Mouse (Mus musculus) ES-E14 (cell line): ENCODE data around the gene Myh3. TPM values are rescaled to one million over a fixed set of nuclear protein-coding genes. Genes with fewer than 3 reads are reported as not detected.

ENCODE experiments used
- DNase-seq: peaks from one replicate; pipeline ENCODE4 v3.0.0-alpha.2; 2013; ENCODE audit warnings: low read depth, low spot score
- H3K27ac ChIP-seq: 2 replicates; pipeline ENCODE4 v1.5.1; 2012; ENCODE audit warnings: low read depth, mild to moderate bottlenecking, low read length, moderate library complexity, mixed read lengths; ENCODE audit not compliant: poor library complexity, insufficient read depth, severe bottlenecking
- H3K36me3 ChIP-seq: 2 replicates; pipeline ENCODE4 v1.6.1; 2012; ENCODE audit warnings: mild to moderate bottlenecking, low read length, moderate library complexity, mixed read lengths; ENCODE audit not compliant: control insufficient read depth, poor library complexity, insufficient read depth, severe bottlenecking
- H3K4me1 ChIP-seq, 2 experiments: fragments of 150-350 bp in 1 of 2; sonication (generic) in 1 of 2; 2 replicates each; pipeline ENCODE4 v1.6.1; 2012; ENCODE audit warnings: low read length in 2 of 2, mild to moderate bottlenecking in 1 of 2, mixed read lengths in 1 of 2; ENCODE audit not compliant: control insufficient read depth in 2 of 2, insufficient read depth in 2 of 2, poor library complexity in 1 of 2
- H3K4me3 ChIP-seq, 2 experiments: fragments of 150-350 bp in 1 of 2; sonication (generic) in 1 of 2; 2 replicates each; pipeline ENCODE4 v1.5.1; 2012; ENCODE audit warnings: low read length in 2 of 2, low read depth in 1 of 2, mild to moderate bottlenecking in 1 of 2, mixed read lengths in 1 of 2; ENCODE audit not compliant: insufficient read depth in 1 of 2, poor library complexity in 1 of 2, severe bottlenecking in 1 of 2
- H3K9ac ChIP-seq: 2 replicates; pipeline ENCODE4 v1.6.1; 2012; ENCODE audit warnings: low read depth, mild to moderate bottlenecking, low read length, mixed read lengths; ENCODE audit not compliant: poor library complexity, insufficient read depth, severe bottlenecking
- H3K9me3 ChIP-seq: fragments of 150-350 bp; sonication (generic); 2 replicates; pipeline ENCODE4 v1.6.1; 2012; ENCODE audit warnings: low read depth, mild to moderate bottlenecking, low read length; ENCODE audit not compliant: control insufficient read depth, insufficient read depth
- CHD2 ChIP-seq: IDR thresholded peaks from 2 replicates; pipeline ENCODE4 v1.6.1; 2014; ENCODE audit warnings: mild to moderate bottlenecking, low read depth, low read length, inconsistent platforms
- HCFC1 ChIP-seq: IDR thresholded peaks from 2 replicates; pipeline ENCODE4 v1.6.1; 2012; ENCODE audit warnings: low read length, inconsistent platforms, borderline replicate concordance; ENCODE audit not compliant: insufficient read depth
- MAFK ChIP-seq: IDR thresholded peaks from 2 replicates; pipeline ENCODE4 v1.6.1; 2014; ENCODE audit warnings: mild to moderate bottlenecking, low read depth, low read length, inconsistent platforms; ENCODE audit not compliant: insufficient read depth
- ZC3H11A ChIP-seq: IDR thresholded peaks from 2 replicates; pipeline ENCODE4 v1.6.1; 2012; ENCODE audit warnings: low read depth, mild to moderate bottlenecking, inconsistent platforms, low read length, borderline replicate concordance
- ZNF384 ChIP-seq: IDR thresholded peaks from 2 replicates; pipeline ENCODE4 v1.6.1; 2012; ENCODE audit warnings: low read depth, low read length, inconsistent platforms
- in situ Hi-C, 2 experiments: fragments of 600-800 bp; cut with MboI; formaldehyde crosslinking; loops; one replicate each; pipeline ENCODE4 v1.15.1; 2025; ENCODE audit warnings: low sequenced_read_pairs in 2 of 2, inconsistent platforms in 1 of 2; ENCODE audit not compliant: unreplicated experiment in 2 of 2
- total RNA-seq: library from RNA; depleted of rRNA; stranded (reverse); fragments of 300-350 nt; gene quantifications from 2 replicates; pipeline ENCODE4 v1.2.3, GENCODE M21; 2012

The Myh3 gene
- total RNA-seq, 1 experiment = 1.3 TPM

DNA sequence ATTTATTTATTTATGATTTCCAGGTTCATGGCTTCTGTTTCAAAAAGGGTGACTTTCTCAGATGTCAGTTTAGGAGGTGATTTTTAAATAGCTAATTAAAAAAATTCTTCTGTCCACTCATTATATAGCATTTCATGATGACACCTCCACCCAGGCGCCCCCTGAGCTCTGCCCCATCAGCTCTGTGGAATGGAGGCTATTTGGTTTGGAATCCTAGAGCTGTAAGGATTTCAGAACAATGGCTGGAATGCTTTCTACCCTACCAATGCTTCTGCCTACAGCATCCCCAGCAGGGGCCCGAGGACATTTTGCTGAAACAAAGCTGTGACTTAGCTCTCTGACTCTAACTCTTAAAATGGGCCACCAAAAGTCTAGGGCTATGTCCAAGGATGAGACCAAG lies 55.4 kb downstream of the Myh3 start:
- H3K36me3 ChIP-seq = no peaks in the 10 kb centered on the region
- no peak overlapping the region for H3K9ac ChIP-seq
- no peaks in the 10 kb centered on the region for H3K4me1 ChIP-seq
- H3K4me3 ChIP-seq = no peak overlapping the region
- TF ChIP-seq ZC3H11A (no peak), ZNF384 (no peak), MAFK (no peak), HCFC1 (no peak), CHD2 (no peak)
- DNase-seq = no peak
- no peaks in the 10 kb centered on the region; the same call in 1 of the 2 replicates for H3K9me3 ChIP-seq
- H3K27ac ChIP-seq = no peak overlapping the region
- in situ Hi-C loops = no loop called here

DNA sequence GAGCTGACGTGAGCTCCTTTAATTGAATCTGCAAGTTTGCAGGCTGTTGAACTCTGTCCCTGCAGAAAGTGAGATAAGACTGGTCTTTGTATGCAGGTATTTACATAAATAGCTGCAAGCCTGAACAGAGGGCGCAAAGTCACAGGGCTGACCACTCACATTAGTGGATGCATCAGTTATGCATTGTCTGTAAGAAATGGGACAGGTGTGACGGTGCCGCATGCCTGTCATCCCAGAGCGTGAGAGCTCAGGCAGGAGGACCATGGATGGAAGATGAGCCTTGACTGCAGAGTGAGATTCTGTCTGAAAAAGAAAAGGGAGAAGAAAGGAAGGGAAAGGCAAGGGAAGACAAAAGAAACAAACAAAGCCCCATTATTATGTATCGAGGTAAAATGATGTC lies 56.6 kb downstream of the Myh3 start:
- Histone ChIP-seq H3K4me3 (no peak overlapping the region), H3K9ac (no peak overlapping the region), H3K36me3 (no peaks in the 10 kb centered on the region), H3K9me3 (no peaks in the 10 kb centered on the region; the same call in 1 of the 2 replicates), H3K27ac (no peak overlapping the region), H3K4me1 (no peaks in the 10 kb centered on the region)
- DNase-seq = no peak
- TF ChIP-seq ZC3H11A (no peak), HCFC1 (no peak), ZNF384 (no peak), CHD2 (no peak), MAFK (no peak)
- in situ Hi-C loops = no loop called here

DNA sequence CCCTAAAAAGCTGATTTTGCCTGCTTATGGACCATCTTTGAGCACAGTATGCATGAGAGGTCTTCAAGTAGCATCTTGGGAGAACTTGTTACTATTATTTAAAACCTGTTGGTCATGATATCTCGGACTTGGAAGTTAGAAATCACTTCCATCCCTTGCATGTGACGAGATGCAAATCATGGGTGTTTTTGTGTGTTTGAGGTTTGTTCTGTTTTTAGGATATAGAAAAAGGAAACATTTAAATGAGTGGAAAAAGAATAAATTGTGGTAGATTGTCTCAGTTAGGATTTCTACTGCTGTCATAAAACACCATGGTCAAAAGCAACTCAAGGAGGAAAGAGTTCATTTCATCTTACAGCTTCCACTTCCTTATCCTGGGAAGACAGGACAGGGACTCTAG lies 57.4 kb downstream of the Myh3 start:
- no peak for DNase-seq
- no peak overlapping the region for H3K4me3 ChIP-seq
- no peaks in the 10 kb centered on the region for H3K4me1 ChIP-seq
- H3K9ac ChIP-seq = no peak overlapping the region
- no peaks in the 10 kb centered on the region for H3K36me3 ChIP-seq
- in situ Hi-C loops = no loop called here
- H3K9me3 ChIP-seq = no peaks in the 10 kb centered on the region; the same call in 1 of the 2 replicates
- TF ChIP-seq MAFK (no peak), CHD2 (no peak), ZC3H11A (no peak), HCFC1 (no peak), ZNF384 (no peak)
- no peak overlapping the region for H3K27ac ChIP-seq

DNA sequence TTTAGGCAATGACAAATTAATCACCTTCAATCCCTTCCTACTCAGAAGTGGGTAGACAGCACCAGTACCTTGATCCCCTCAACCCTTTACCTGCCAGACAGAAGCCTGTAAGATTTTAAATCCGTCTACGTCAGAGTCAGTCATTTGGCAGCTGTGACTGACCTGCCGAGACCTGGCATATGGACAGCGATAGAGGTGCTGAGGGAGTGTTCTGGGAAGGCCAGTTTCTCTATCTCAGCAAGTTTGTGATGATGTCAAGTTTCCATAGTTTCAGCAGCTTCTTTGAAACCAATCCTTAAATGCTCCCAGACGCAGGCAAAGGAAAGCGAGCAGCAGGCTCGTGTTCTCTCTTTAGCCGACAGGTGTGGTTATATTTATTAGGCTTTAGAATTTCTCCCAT lies 61.5 kb downstream of the Myh3 start:
- Histone ChIP-seq H3K9me3 (no peaks in the 10 kb centered on the region), H3K4me3 (no peak overlapping the region), H3K27ac (no peak overlapping the region), H3K9ac (no peak overlapping the region), H3K36me3 (no peaks in the 10 kb centered on the region), H3K4me1 (no peaks in the 10 kb centered on the region)
- in situ Hi-C loops = no loop called here
- no peak for DNase-seq
- no peak for TF ChIP-seq ZC3H11A
- no peak for TF ChIP-seq HCFC1
- TF ChIP-seq ZNF384 = no peak
- TF ChIP-seq CHD2 = no peak
- TF ChIP-seq MAFK = no peak

DNA sequence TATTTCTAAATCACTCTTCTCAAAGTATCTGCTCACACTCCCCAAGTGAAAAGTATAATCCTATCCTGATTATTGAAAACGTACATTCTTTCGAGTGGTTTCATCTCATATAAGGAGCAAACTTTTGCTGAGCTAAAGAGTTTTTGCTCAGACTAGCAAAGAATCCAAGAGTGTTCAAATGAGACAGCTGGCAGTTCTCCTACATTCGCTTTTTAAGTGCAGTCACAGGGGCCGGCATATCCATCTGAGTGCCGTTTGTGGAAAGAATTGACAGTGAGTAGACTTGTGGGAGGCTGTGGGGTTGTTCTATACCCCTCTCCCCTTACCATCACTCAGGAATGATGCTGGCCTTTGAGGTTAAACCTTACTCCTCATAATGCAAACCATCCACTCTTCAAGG lies 62.1 kb downstream of the Myh3 start:
- in situ Hi-C loops = no loop called here
- no peaks in the 10 kb centered on the region for H3K9me3 ChIP-seq
- H3K4me1 ChIP-seq = no peaks in the 10 kb centered on the region
- no peaks in the 10 kb centered on the region for H3K36me3 ChIP-seq
- no peak overlapping the region for H3K9ac ChIP-seq
- no peak overlapping the region for H3K27ac ChIP-seq
- no peak overlapping the region for H3K4me3 ChIP-seq
- no peak for DNase-seq
- TF ChIP-seq HCFC1 (no peak), CHD2 (no peak)
